Mouse (Mus musculus) liver, embryonic 15.5 days (tissue): ENCODE measurements around the gene Prr29. TPM values are rescaled to one million over a fixed set of nuclear protein-coding genes. Genes with fewer than 3 reads are reported as not detected.

Source experiments
- polyA plus RNA-seq: library from polyadenylated mRNA; unstranded; fragments of >200 nt; fragmentation: Nextera tagmentation; extraction: Ambion mirVana; gene quantifications from 2 replicates; pipeline ENCODE4 v1.2.1, GENCODE M21; 2015

The Prr29 gene
- polyA plus RNA-seq, 1 experiment from 2014 or later = not detected

Other genes with a start within 250 kb of the Prr29 start
- gene Gm10840, start 204.6 kb upstream of the Prr29 start, polyA plus RNA-seq = not detected in 2 replicates
- gene Limd2, start 204.6 kb upstream of the Prr29 start, polyA plus RNA-seq = 82.2 and 82.7 TPM in 2 replicates
- 7.8 and 7.9 TPM in 2 replicates for gene Strada, start 163.3 kb upstream of the Prr29 start, polyA plus RNA-seq
- 36.4 and 37.3 TPM in 2 replicates for gene Ccdc47, start 149.1 kb upstream of the Prr29 start, polyA plus RNA-seq
- gene Ddx42, start 148.5 kb upstream of the Prr29 start, polyA plus RNA-seq = 21.3 and 22.4 TPM in 2 replicates
- 30.2 and 30.4 TPM in 2 replicates for gene Ftsj3, start 109.4 kb upstream of the Prr29 start, polyA plus RNA-seq
- 128 and 131 TPM in 2 replicates for gene Psmc5, start 109.3 kb upstream of the Prr29 start, polyA plus RNA-seq
- 26.7 and 26.8 TPM in 2 replicates for gene Smarcd2, start 92.5 kb upstream of the Prr29 start, polyA plus RNA-seq
- gene Tcam1, start 88.8 kb upstream of the Prr29 start, polyA plus RNA-seq = 0.09 and 0.12 TPM in 2 replicates
- gene Gh, start 63.6 kb upstream of the Prr29 start, polyA plus RNA-seq = not detected in 2 replicates
- 7.7 and 9.9 TPM in 2 replicates for gene Cd79b, start 50.7 kb upstream of the Prr29 start, polyA plus RNA-seq
- 0.03 and 0.24 TPM in 2 replicates for gene Scn4a, start 12.2 kb upstream of the Prr29 start, polyA plus RNA-seq
- 13.4 and 16.4 TPM in 2 replicates for gene Icam2, start 22.6 kb downstream of the Prr29 start, polyA plus RNA-seq
- 4.1 and 5.8 TPM in 2 replicates for gene Ern1, start 122.4 kb downstream of the Prr29 start, polyA plus RNA-seq
- 9.2 and 10.2 TPM in 2 replicates for gene Tex2, start 248.0 kb downstream of the Prr29 start, polyA plus RNA-seq